Mouse (Mus musculus) mature B cell (primary cell): ENCODE results near the gene Erc2.

ENCODE experiments used
- in situ Hi-C: fragments of 300-500 bp; cut with MboI; formaldehyde crosslinking; loops from 2 replicates; pipeline ENCODE4 v1.14.3; 2019

Erc2 gene

GRCm38 (mm10) chr14:28068021-28068420, 445.8 kb downstream of the Erc2 start:
- in situ Hi-C loops, result no loop called here

- in situ Hi-C loops, result no loop called here
These were observed 447.6 kb downstream of the Erc2 start for GRCm38 (mm10) chr14:28069826-28070225.

GRCm38 (mm10) chr14:28072561-28072960, 450.3 kb downstream of the Erc2 start:
- in situ Hi-C loops, result no loop called here

GRCm38 (mm10) chr14:28089636-28090443, 467.6 kb downstream of the Erc2 start:
- in situ Hi-C loops, result no loop called here

GRCm38 (mm10) chr14:28091367-28091766, 469.1 kb downstream of the Erc2 start:
- in situ Hi-C loops, result no loop called here

GRCm38 (mm10) chr14:28093214-28093613, 471.0 kb downstream of the Erc2 start:
- in situ Hi-C loops, result no loop called here

- in situ Hi-C loops, result no loop called here
These were observed 471.7 kb downstream of the Erc2 start for GRCm38 (mm10) chr14:28093913-28094312.

- in situ Hi-C loops, result no loop called here
These were observed 476.9 kb downstream of the Erc2 start for GRCm38 (mm10) chr14:28099084-28099483.

GRCm38 (mm10) chr14:28113121-28113520, 490.9 kb downstream of the Erc2 start:
- in situ Hi-C loops, result no loop called here

- in situ Hi-C loops, result no loop called here
These were observed 498.6 kb downstream of the Erc2 start for GRCm38 (mm10) chr14:28120851-28121250.

GRCm38 (mm10) chr14:28126842-28127241, 504.6 kb downstream of the Erc2 start:
- in situ Hi-C loops, result no loop called here

GRCm38 (mm10) chr14:28128999-28129398, 506.8 kb downstream of the Erc2 start:
- in situ Hi-C loops, result no loop called here

GRCm38 (mm10) chr14:28143998-28144397, 521.8 kb downstream of the Erc2 start:
- in situ Hi-C loops, result no loop called here

GRCm38 (mm10) chr14:28147201-28147600, 525.0 kb downstream of the Erc2 start:
- in situ Hi-C loops, result no loop called here

GRCm38 (mm10) chr14:28150942-28151341, 528.7 kb downstream of the Erc2 start:
- in situ Hi-C loops, result no loop called here

- in situ Hi-C loops, result no loop called here
These were observed 533.5 kb downstream of the Erc2 start for GRCm38 (mm10) chr14:28155706-28156105.

GRCm38 (mm10) chr14:28160852-28161251, 538.6 kb downstream of the Erc2 start:
- in situ Hi-C loops, result no loop called here

- in situ Hi-C loops, result no loop called here
These were observed 542.6 kb downstream of the Erc2 start for GRCm38 (mm10) chr14:28164642-28165408.

- in situ Hi-C loops, result no loop called here
These were observed 543.5 kb downstream of the Erc2 start for GRCm38 (mm10) chr14:28165621-28166211.

- in situ Hi-C loops, result no loop called here
These were observed 548.5 kb downstream of the Erc2 start for GRCm38 (mm10) chr14:28170711-28171110.

- in situ Hi-C loops, result no loop called here
These were observed 549.1 kb downstream of the Erc2 start for GRCm38 (mm10) chr14:28171364-28171763.

GRCm38 (mm10) chr14:28173736-28174135, 551.5 kb downstream of the Erc2 start:
- in situ Hi-C loops, result no loop called here
